Mouse (Mus musculus): ENCODE measurements around the gene Camk1d. TPM values are rescaled to one million over a fixed set of nuclear protein-coding genes. Genes with fewer than 3 reads are reported as not detected.

Camk1d gene
- total and polyA plus RNA-seq, 3 experiments: 4.6 to 12.4 (median 4.8) TPM

- DNase-seq (ENCODE audit: extremely low read depth): no peak
- Histone ChIP-seq H3K36me3 (replicated peaks in 1 of 2; ENCODE audit: control insufficient read depth in 1 of 2, insufficient read depth in 1 of 2, low read length in 1 of 2) (peaks cover 0 to 36% of the 10 kb centered on the region in 2 experiments), H3K9ac (ENCODE audit: insufficient read depth, low read depth) (no peak overlapping the region), H3K4me3 (replicated peaks in 1 of 3; ENCODE audit: low read depth in 2 of 3, low read length in 2 of 3, poor library complexity in 1 of 3) (no peak overlapping the region), H3K4me1 (ENCODE audit: control insufficient read depth in 1 of 2, insufficient read depth in 2 of 2) (peaks cover 0 to 13% of the 10 kb centered on the region in 2 experiments; a peak in 2 of 4 replicates), H3K4me2 (ENCODE audit: insufficient read depth, low read depth, poor library complexity, severe bottlenecking) (no peak overlapping the region), H3K79me2 (replicated peaks; ENCODE audit: control insufficient read depth, extremely low read depth, insufficient read depth, poor library complexity, severe bottlenecking) (no peaks in the 10 kb centered on the region), H3K27me3 (replicated peaks) (no peaks in the 10 kb centered on the region), H3K9me3 (replicated peaks; ENCODE audit: low read length) (no peaks in the 10 kb centered on the region), H3K27ac (ENCODE audit: insufficient read depth, low read depth) (no peak overlapping the region)
- in situ Hi-C loops (cut with MboI; ENCODE audit: low pct_ligation_motif_present, low pct_unique_long_range_greater_than_20kb, low sequenced_read_pairs): no loop called here
- dilution Hi-C loops (cut with MboI; ENCODE audit: extremely low pct_ligation_motif_present, extremely low pct_unique_long_range_greater_than_20kb, low sequenced_read_pairs): no loop called here
- TF ChIP-seq ELF1 (IDR thresholded peaks at IDR 0.05; ENCODE audit: low read depth, low read length) (no peak), GABPA (IDR thresholded peaks at IDR 0.05; ENCODE audit: insufficient replicate concordance, low read depth, low read length) (no peak), MAZ (IDR thresholded peaks at IDR 0.05; ENCODE audit: low read depth, low read length) (no peak), ZKSCAN1 (IDR thresholded peaks at IDR 0.05; ENCODE audit: borderline replicate concordance, low read depth, low read length) (no peak), POLR2AphosphoS2 (IDR thresholded peaks at IDR 0.05; ENCODE audit: low read depth, low read length) (no peak), EP300 (IDR thresholded peaks at IDR 0.05; ENCODE audit: low read length) (no peak), JUND (conservative IDR thresholded peaks at IDR 0.05; ENCODE audit: low read depth, low read length) (no peak)
These were observed 236.8 kb downstream of the Camk1d start for GRCm38 (mm10) chr2:5477525-5477924.

GRCm38 (mm10) chr2:5469366-5469941 is 244.9 kb downstream of the Camk1d start:
- Histone ChIP-seq H3K36me3 (replicated peaks in 1 of 2; ENCODE audit: control insufficient read depth in 1 of 2, insufficient read depth in 1 of 2, low read length in 1 of 2) (peaks cover 0 to 22% of the 10 kb centered on the region in 2 experiments), H3K27ac (ENCODE audit: insufficient read depth, low read depth) (no peak overlapping the region), H3K4me1 (ENCODE audit: control insufficient read depth in 1 of 2, insufficient read depth in 2 of 2) (peaks cover 0 to 34% of the 10 kb centered on the region in 2 experiments; a peak in 2 of 4 replicates), H3K4me3 (replicated peaks in 1 of 3; ENCODE audit: low read depth in 2 of 3, low read length in 2 of 3, poor library complexity in 1 of 3) (no peak overlapping the region), H3K9me3 (replicated peaks; ENCODE audit: low read length) (no peaks in the 10 kb centered on the region), H3K79me2 (replicated peaks; ENCODE audit: control insufficient read depth, extremely low read depth, insufficient read depth, poor library complexity, severe bottlenecking) (no peaks in the 10 kb centered on the region), H3K4me2 (ENCODE audit: insufficient read depth, low read depth, poor library complexity, severe bottlenecking) (no peak overlapping the region), H3K27me3 (replicated peaks) (no peaks in the 10 kb centered on the region), H3K9ac (ENCODE audit: insufficient read depth, low read depth) (no peak overlapping the region)
- dilution Hi-C loops (cut with MboI; ENCODE audit: extremely low pct_ligation_motif_present, extremely low pct_unique_long_range_greater_than_20kb, low sequenced_read_pairs) (no loop called here), in situ Hi-C loops (cut with MboI; ENCODE audit: low pct_ligation_motif_present, low pct_unique_long_range_greater_than_20kb, low sequenced_read_pairs) (no loop called here)
- DNase-seq (ENCODE audit: extremely low read depth): no peak
- TF ChIP-seq CTCF (conservative IDR thresholded peaks at IDR 0.05 in 1 of 2, IDR thresholded peaks at IDR 0.05 in 1 of 2; ENCODE audit: low read depth in 2 of 2, low read length in 2 of 2): no peak
- TF ChIP-seq MYC (IDR thresholded peaks at IDR 0.05; ENCODE audit: low read depth, low read length): no peak
- no peak for TF ChIP-seq CHD1 (IDR thresholded peaks at IDR 0.05; ENCODE audit: low read depth, low read length)
- no peak for TF ChIP-seq ELF1 (IDR thresholded peaks at IDR 0.05; ENCODE audit: low read depth, low read length)
- no peak for TF ChIP-seq CHD2 (IDR thresholded peaks at IDR 0.05; ENCODE audit: low read length)
- no peak for TF ChIP-seq JUN (IDR thresholded peaks at IDR 0.05; ENCODE audit: insufficient read depth, low read depth, low read length)
- TF ChIP-seq NRF1 (IDR thresholded peaks at IDR 0.05; ENCODE audit: low read depth, low read length): no peak
- no peak for TF ChIP-seq TBP (conservative IDR thresholded peaks at IDR 0.05; ENCODE audit: low read depth, low read length)
- TF ChIP-seq MAFK (IDR thresholded peaks at IDR 0.05; ENCODE audit: insufficient replicate concordance, low read length): no peak
- TF ChIP-seq POLR2A (IDR thresholded peaks at IDR 0.05; ENCODE audit: low read depth, low read length): no peak
- TF ChIP-seq KAT2A (IDR thresholded peaks at IDR 0.05; ENCODE audit: insufficient replicate concordance, low read length): no peak
- TF ChIP-seq HCFC1 (IDR thresholded peaks at IDR 0.05; ENCODE audit: low read depth, low read length): no peak
- TF ChIP-seq RAD21 (IDR thresholded peaks at IDR 0.05; ENCODE audit: low read depth, low read length): no peak
- no peak for TF ChIP-seq GABPA (IDR thresholded peaks at IDR 0.05; ENCODE audit: insufficient replicate concordance, low read depth, low read length)
- TF ChIP-seq ETS1 (conservative IDR thresholded peaks at IDR 0.05; ENCODE audit: low read depth, low read length): no peak
- no peak for TF ChIP-seq USF1 (IDR thresholded peaks at IDR 0.05; ENCODE audit: low read depth, low read length)
